Mouse (Mus musculus): Measurements from ENCODE around the gene Rpl22l1. TPM values are rescaled to one million over a fixed set of nuclear protein-coding genes. Genes with fewer than 3 reads are reported as not detected.

The Rpl22l1 gene
- polyA plus RNA-seq, 1 experiment: 0.76 TPM

- TF ChIP-seq CTCF (IDR thresholded peaks at IDR 0.05; ENCODE audit: extremely low read depth, insufficient read length, insufficient replicate concordance, low read depth, low read length) (no peak), POLR2A (IDR thresholded peaks at IDR 0.05; ENCODE audit: low read depth, low read length) (no peak)
- Histone ChIP-seq H3K27me3 (ENCODE audit: control insufficient read depth, insufficient read depth, low read length) (no peaks in the 10 kb centered on the region), H3K4me1 (ENCODE audit: control insufficient read depth, insufficient read depth, insufficient read length, low read length) (no peaks in the 10 kb centered on the region), H3K4me3 (ENCODE audit: low read depth, low read length) (no peak overlapping the region), H3K36me3 (ENCODE audit: control insufficient read depth, insufficient read depth, low read length) (no peaks in the 10 kb centered on the region), H3K27ac (ENCODE audit: insufficient read depth, low read depth, low read length) (no peak overlapping the region)
- 81% methylated on average over 7 of the region's 7 CpGs for WGBS
Measured at GRCm38 (mm10) chr3:28794835-28795234, 10.4 kb upstream of the Rpl22l1 start.

- Histone ChIP-seq H3K27me3 (ENCODE audit: control insufficient read depth, insufficient read depth, low read length) (no peaks in the 10 kb centered on the region), H3K4me1 (ENCODE audit: control insufficient read depth, insufficient read depth, insufficient read length, low read length) (0 out of 2 replicates have a peak, but pooled peaks cover 2% of the 10 kb centered on the region), H3K27ac (ENCODE audit: insufficient read depth, low read depth, low read length) (no peak overlapping the region), H3K4me3 (ENCODE audit: low read depth, low read length) (no peak overlapping the region), H3K36me3 (ENCODE audit: control insufficient read depth, insufficient read depth, low read length) (peaks cover 14% of the 10 kb centered on the region; the same call in 1 of the 2 replicates)
- no peak for TF ChIP-seq CTCF (IDR thresholded peaks at IDR 0.05; ENCODE audit: extremely low read depth, insufficient read length, insufficient replicate concordance, low read depth, low read length)
- TF ChIP-seq POLR2A (IDR thresholded peaks at IDR 0.05; ENCODE audit: low read depth, low read length): no peak
- WGBS: 80% methylated on average over 4 of the region's 4 CpGs
Measured at GRCm38 (mm10) chr3:28808039-28808643, 2.9 kb downstream of the Rpl22l1 start.

GRCm38 (mm10) chr3:28811441-28811840 lies 6.2 kb downstream of the Rpl22l1 start:
- Histone ChIP-seq H3K4me3 (ENCODE audit: low read depth, low read length) (no peak overlapping the region), H3K27ac (ENCODE audit: insufficient read depth, low read depth, low read length) (no peak overlapping the region), H3K4me1 (ENCODE audit: control insufficient read depth, insufficient read depth, insufficient read length, low read length) (0 out of 2 replicates have a peak, but pooled peaks cover 2% of the 10 kb centered on the region), H3K36me3 (ENCODE audit: control insufficient read depth, insufficient read depth, low read length) (peaks cover 14% of the 10 kb centered on the region; the same call in 1 of the 2 replicates), H3K27me3 (ENCODE audit: control insufficient read depth, insufficient read depth, low read length) (no peaks in the 10 kb centered on the region)
- TF ChIP-seq CTCF (IDR thresholded peaks at IDR 0.05; ENCODE audit: extremely low read depth, insufficient read length, insufficient replicate concordance, low read depth, low read length) (no peak), POLR2A (IDR thresholded peaks at IDR 0.05; ENCODE audit: low read depth, low read length) (no peak)
- 32% methylated on average over 4 of the region's 4 CpGs for WGBS

GRCm38 (mm10) chr3:28814361-28814760 lies 9.1 kb downstream of the Rpl22l1 start:
- H3K4me1 ChIP-seq (ENCODE audit: control insufficient read depth, insufficient read depth, insufficient read length, low read length): 0 out of 2 replicates have a peak, but pooled peaks cover 2% of the 10 kb centered on the region
- H3K27ac ChIP-seq (ENCODE audit: insufficient read depth, low read depth, low read length): no peak overlapping the region
- TF ChIP-seq CTCF (IDR thresholded peaks at IDR 0.05; ENCODE audit: extremely low read depth, insufficient read length, insufficient replicate concordance, low read depth, low read length) (no peak), POLR2A (IDR thresholded peaks at IDR 0.05; ENCODE audit: low read depth, low read length) (no peak)
- 0 out of 2 replicates have a peak, but pooled peaks cover under 1% of the 10 kb centered on the region for H3K36me3 ChIP-seq (ENCODE audit: control insufficient read depth, insufficient read depth, low read length)
- no peak overlapping the region for H3K4me3 ChIP-seq (ENCODE audit: low read depth, low read length)
- H3K27me3 ChIP-seq (ENCODE audit: control insufficient read depth, insufficient read depth, low read length): no peaks in the 10 kb centered on the region
- WGBS: 6% methylated on average over 4 of the region's 4 CpGs

- no peak overlapping the region for H3K27ac ChIP-seq (ENCODE audit: insufficient read depth, low read depth, low read length)
- 72% methylated on average over 4 of the region's 4 CpGs for WGBS
- TF ChIP-seq CTCF (IDR thresholded peaks at IDR 0.05; ENCODE audit: extremely low read depth, insufficient read length, insufficient replicate concordance, low read depth, low read length) (no peak), POLR2A (IDR thresholded peaks at IDR 0.05; ENCODE audit: low read depth, low read length) (no peak)
- H3K36me3 ChIP-seq (ENCODE audit: control insufficient read depth, insufficient read depth, low read length): no peaks in the 10 kb centered on the region
- H3K4me3 ChIP-seq (ENCODE audit: low read depth, low read length): no peak overlapping the region
- 0 out of 2 replicates have a peak, but pooled peaks cover 2% of the 10 kb centered on the region for H3K4me1 ChIP-seq (ENCODE audit: control insufficient read depth, insufficient read depth, insufficient read length, low read length)
- no peaks in the 10 kb centered on the region for H3K27me3 ChIP-seq (ENCODE audit: control insufficient read depth, insufficient read depth, low read length)
Measured at GRCm38 (mm10) chr3:28816010-28816540, 10.8 kb downstream of the Rpl22l1 start.

- no peak overlapping the region for H3K4me3 ChIP-seq (ENCODE audit: low read depth, low read length)
- no peaks in the 10 kb centered on the region for H3K36me3 ChIP-seq (ENCODE audit: control insufficient read depth, insufficient read depth, low read length)
- 95% methylated on average over 1 of the region's 1 CpGs for WGBS
- H3K27me3 ChIP-seq (ENCODE audit: control insufficient read depth, insufficient read depth, low read length): no peaks in the 10 kb centered on the region
- no peaks in the 10 kb centered on the region for H3K4me1 ChIP-seq (ENCODE audit: control insufficient read depth, insufficient read depth, insufficient read length, low read length)
- H3K27ac ChIP-seq (ENCODE audit: insufficient read depth, low read depth, low read length): no peak overlapping the region
- no peak for TF ChIP-seq CTCF (IDR thresholded peaks at IDR 0.05; ENCODE audit: extremely low read depth, insufficient read length, insufficient replicate concordance, low read depth, low read length)
- TF ChIP-seq POLR2A (IDR thresholded peaks at IDR 0.05; ENCODE audit: low read depth, low read length): no peak
Measured at GRCm38 (mm10) chr3:28826272-28826671, 21.0 kb downstream of the Rpl22l1 start.

GRCm38 (mm10) chr3:28827605-28828004 lies 22.4 kb downstream of the Rpl22l1 start:
- Histone ChIP-seq H3K27me3 (ENCODE audit: control insufficient read depth, insufficient read depth, low read length) (no peaks in the 10 kb centered on the region), H3K4me3 (ENCODE audit: low read depth, low read length) (no peak overlapping the region), H3K27ac (ENCODE audit: insufficient read depth, low read depth, low read length) (no peak overlapping the region), H3K36me3 (ENCODE audit: control insufficient read depth, insufficient read depth, low read length) (no peaks in the 10 kb centered on the region), H3K4me1 (ENCODE audit: control insufficient read depth, insufficient read depth, insufficient read length, low read length) (no peaks in the 10 kb centered on the region)
- 89% methylated on average over 2 of the region's 2 CpGs for WGBS
- TF ChIP-seq CTCF (IDR thresholded peaks at IDR 0.05; ENCODE audit: extremely low read depth, insufficient read length, insufficient replicate concordance, low read depth, low read length) (no peak), POLR2A (IDR thresholded peaks at IDR 0.05; ENCODE audit: low read depth, low read length) (no peak)

All from small intestine, adult 2 months (tissue).